Mouse (Mus musculus): ENCODE measurements around the gene Tmem150b.

The Tmem150b gene

DNA sequence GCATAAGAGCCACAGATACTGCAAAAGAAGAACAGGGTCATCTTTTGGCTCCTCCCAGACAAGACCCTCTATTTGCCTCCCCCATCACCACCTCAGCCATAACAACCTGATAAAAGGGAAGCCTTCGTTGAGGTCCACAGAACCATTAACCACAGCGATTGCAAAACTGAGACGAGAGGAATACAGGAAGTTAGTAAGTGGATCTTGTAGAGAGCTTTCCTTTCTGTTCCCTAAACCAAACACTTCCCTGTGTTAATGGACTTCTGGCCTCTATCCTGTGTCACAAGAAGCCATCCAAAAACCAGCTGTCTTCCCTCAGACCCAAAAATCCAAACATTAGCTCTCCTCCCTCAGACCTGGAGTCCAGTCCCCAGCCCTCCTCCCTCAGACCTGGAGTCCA, 690 bp downstream of the Tmem150b start:
- DNase-seq: no peak

DNA sequence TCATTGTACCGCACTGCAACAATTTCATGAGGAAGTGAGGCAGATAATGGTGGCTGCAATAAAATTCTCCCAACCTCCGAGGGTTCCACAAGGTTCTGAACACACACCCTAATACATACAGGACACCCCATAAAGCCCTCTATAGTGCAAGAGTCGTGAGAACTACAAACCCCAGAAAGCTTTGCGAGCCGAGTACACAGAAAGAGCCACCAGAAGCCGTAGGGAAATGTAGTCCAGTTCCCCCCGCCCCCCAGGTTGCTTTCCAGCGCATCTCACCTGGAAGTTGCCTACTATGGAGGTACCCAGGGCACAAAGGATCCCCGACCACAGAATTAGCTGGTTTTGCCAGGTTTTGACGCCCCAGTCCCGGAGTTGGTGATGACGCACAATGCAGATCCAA, 1.5 kb downstream of the Tmem150b start:
- DNase-seq: peak; percentile 27

DNA sequence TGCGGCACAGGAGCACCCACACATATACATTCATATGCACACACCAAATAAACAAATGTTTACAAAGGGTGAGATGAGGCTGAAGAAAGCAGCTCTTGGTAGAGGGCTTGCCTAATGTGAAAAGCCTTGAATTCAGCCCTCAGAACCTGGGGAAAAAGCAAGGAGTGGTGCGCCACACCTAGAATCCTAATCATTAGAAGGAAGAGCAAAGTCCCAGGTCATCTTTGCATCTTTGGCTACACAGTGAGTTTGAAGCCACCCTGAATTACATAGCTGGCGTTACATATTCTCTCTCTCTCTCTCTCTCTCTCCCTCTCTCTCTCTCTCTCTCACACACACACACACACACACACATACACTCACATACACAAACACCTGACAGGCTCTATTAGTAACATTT, 5.8 kb downstream of the Tmem150b start:
- no peak for DNase-seq

DNA sequence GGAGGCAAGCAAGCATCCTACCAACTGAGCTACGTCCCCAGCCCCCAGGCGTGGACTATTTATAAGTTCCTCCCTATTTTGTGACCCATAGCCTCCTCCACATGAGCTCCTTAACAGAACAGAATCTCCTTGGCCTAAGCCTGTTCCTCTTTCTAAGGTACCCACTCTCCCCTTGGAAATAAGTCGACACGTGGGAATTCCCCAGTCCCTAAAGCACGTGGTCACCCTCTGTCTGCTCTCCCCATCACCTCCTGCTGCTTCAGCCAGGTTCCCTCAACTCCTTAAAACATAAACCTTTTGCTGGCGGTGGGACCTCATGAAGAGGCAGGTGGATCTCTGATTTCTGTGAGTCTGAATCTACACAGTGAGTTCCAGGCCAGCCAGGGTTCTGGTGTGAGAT, 8.1 kb downstream of the Tmem150b start:
- DNase-seq: no peak

DNA sequence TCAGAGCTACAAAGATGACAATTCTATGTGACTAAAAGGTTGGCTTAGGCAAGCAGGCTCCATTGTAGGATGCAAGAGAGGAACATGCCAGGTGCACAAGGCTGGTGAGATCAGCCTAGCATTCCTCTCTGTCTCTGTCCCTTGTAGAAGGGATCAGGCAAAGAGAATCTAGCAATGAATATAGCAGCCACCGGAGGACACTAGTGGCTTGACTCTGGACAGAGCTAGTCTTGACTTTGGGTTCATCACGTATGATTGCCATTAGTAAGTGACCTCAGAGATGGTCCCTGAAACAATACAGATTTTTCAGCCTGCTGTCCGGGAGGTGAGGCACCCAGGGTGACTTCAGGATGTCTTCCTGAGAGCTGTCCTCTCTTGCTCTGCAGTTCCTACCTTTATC, 12.5 kb downstream of the Tmem150b start:
- DNase-seq: no peak

DNA sequence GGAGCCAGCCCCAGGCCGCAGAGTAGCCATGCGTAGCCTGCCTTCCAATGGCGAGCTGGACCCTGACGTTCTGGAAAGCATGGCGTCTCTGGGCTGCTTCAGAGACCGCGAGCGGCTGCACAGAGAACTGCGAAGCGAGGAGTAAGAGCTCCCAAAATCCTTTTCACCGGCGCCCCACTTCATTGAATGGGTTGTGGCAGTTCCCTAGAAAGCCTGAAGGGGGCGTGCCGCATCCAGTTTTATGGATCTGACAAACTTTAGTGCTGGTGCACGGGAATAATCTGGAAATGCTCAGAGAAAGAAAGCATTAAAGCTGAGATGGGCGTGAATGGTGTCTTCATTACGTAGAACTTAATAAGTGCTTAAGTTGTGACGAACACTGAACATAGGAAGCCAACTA, 20.0 kb downstream of the Tmem150b start:
- DNase-seq: peak; percentile 13

DNA sequence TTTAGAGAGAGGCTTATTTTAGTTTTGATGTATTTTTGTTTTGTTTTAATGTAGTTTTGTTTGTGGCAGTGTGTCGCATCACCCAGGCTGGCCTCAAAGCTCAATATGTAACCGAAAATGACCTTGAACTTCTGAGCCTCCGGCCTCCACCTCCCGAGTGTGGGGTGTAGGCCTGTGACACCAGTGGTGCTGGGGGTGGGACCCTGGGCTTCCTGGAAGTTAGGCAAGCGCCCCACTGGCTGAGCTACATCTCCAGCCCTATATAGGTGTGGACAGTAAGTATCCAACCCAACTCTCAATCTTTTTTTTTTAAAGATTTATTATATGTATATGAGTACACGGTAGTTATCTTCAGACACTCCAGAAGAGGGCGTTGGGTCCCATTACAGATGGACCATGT, 21.9 kb downstream of the Tmem150b start:
- DNase-seq: no peak

DNA sequence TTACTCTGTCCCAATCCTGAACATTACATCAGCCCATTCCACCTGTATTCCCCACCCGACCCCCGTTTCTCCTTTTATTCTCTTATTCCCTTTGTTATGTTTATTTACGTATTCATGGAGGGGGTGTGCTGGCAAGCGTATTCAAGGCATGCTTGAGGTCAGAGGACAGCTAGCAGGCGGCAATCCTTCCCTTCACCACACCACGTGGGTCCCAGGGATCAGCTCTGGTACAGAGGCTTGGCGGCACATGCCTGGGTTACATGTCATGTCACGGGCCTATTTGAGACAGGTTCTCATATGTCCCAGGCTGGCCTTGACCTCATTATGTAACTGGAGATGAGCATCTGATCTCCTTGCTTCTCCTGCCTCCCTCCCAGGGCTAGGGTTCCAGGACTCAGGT, 22.7 kb downstream of the Tmem150b start:
- DNase-seq: no peak

DNA sequence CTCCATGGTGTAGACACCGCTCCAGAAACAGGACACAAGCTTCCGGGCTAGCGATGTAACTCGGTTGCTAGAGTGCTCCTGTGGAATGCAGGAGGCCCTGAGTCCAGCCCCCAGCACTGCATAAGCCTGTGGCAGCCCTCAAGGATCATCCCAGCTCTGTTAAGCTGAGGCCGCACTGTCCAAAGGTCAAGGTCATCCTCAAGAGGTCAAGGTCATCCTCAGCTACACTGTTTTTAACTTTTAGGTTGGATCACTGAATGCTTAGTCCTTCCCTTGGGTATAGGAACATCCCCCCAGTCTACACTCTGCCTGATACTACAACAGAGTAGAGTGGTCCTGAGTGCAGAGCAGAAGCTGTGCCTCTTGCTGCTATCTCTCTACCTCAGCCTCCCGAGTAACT, 32.0 kb downstream of the Tmem150b start:
- DNase-seq: no peak

DNA sequence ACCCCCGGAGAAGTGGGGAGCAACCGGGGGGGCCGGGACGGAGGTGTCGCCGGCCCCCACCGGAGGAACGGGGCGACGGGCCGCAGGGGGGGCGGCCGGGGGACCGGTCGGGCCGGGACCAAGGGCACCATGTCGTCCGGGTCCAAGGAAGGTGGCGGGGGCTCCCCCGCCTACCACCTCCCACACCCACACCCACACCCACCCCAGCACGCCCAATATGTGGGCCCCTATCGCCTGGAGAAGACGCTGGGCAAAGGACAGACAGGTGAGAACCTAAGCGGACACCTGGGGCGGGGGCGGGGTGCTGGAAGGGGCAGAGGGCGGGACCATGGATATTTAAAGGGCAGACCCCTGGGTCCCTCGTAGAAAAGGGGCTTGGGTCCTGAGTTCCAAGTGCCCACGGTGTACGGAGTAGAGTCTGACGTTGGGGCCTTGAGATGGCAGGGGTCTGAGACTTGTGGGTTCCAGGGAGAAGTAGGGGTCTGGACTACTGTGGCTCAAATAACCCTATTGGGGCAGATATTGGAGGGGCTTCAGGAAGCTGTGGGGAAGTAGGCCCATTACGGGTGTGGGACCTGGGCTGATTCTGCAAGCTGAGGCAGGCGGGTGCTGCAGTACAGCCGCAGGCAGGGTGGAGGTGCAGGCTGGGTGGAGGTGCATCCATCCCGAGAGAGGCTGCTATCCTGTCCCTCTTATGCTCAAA, 33.9 kb downstream of the Tmem150b start:
- DNase-seq: no peak

DNA sequence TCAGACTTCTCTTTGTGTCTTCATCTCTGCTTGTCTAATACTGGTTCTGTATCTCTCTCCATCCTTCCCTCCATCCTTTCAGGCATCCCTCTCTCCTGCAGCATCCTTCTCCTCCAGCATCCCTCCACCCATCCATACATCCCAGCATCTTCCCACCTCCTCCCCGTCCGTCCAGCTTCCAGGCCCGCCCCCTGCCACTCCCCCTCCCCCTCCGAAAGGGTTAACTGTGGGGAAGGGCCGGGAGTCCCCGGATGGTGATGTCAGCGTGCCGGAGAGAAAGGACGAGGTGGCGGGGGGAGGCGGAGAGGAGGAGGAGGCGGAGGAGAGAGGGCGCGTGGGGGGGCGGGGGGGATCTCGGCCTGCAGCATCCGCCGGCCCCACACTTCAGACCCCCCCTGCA, 34.7 kb downstream of the Tmem150b start, which contains the start of gene Brsk1:
Gene Brsk1, plus strand, starts transcription at position 218 of the 400 bp plus-strand sequence.
- no peak for DNase-seq

DNA sequence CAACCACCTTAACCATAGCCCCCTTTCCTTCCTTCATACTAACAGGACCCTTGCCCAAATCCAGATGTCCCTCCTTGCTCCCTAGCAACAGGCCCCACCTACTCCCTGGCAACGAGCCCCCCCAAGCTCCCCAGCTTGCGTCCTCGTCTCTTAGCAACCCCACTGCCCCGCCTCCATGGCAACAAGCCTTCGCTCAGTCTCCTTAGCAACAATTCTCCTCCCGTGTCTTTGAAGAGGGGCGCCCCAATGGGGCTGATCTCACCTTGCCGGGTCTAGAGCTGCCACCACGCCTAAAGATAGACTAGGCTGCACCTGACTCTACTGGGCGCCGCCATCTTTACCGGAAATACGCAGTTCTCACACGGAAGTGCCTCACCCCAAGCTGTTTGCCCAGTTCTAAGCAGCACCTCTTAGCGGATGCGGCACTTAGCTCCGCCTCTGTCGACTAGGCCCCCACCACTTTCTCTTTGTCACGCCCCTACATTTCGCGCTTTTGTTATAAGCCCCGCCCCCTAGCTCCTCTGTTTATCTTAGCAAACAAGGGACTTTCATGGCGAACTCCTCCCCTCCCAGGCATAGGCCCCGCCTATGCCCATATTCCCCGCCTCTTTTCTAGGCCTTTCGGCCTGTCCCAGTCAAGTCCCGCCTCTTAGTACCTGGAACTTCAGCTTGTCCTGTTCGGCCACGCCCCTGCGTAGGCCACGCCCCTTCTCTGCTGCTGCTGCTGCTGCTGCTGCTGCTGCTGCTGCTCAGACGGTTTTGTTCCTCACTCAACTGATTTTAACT, 40.2 kb downstream of the Tmem150b start, which contains the start of gene Hspbp1:
Gene Hspbp1, minus strand, starts transcription at position 437 of the 786 bp plus-strand sequence.
- DNase-seq: peak; percentile 95

DNA sequence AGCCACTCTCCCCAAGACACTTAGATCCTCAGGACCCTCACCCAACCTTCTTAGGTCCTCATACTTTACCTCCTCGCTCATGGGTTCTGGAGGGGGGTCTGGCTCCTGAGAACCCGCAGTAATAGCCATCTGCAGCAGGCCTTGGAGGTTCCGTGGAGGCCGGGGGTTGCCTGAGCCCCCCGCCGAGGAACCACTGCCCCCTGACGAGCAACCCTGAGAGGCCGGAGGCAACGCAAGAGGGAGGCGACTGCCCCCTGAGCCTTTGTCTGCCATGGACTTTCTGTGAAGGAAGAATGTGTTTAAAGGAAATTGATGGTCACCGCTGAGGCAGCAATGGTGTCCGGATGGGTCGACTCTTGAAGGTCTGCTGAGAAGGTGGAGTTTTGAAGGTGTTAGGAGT, 40.8 kb downstream of the Tmem150b start:
- DNase-seq: no peak

DNA sequence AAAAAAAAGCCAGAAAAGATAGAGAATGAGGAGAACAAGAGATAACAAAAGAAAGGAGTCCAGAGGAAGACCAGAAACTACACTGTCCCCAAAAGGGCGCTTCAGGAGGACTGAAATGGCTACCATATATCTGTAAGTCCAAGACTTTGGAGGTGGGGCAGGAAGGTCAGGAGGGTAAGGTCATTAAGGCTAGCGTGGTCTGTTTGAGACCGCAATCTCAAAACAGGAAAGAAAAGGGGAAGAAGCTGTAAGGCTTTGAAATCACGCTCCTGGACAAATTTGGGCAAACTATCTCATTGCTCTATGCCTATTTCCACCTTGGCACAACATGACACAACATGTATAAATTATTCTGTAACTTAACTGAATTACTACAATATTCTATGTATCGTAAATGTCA, 41.7 kb downstream of the Tmem150b start:
- DNase-seq: no peak

DNA sequence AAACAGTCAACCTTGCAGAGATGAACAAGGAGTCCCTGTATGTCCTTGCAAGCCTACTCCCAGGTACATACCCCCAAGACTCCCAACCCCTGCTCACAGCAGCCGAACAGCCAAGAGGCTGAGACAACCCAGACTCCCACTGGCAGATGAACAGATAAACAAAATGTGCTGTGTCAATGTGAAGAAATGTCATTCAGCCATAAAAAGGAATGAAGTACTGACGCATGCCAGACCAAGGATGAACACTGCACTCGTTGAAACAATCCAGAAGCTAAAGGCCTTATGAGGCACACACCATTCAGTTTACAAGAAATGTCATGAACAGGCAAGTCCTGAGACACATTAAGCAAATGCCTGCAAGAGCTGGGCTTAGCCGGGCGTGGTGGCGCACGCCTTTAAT, 49.8 kb downstream of the Tmem150b start:
- no peak for DNase-seq

DNA sequence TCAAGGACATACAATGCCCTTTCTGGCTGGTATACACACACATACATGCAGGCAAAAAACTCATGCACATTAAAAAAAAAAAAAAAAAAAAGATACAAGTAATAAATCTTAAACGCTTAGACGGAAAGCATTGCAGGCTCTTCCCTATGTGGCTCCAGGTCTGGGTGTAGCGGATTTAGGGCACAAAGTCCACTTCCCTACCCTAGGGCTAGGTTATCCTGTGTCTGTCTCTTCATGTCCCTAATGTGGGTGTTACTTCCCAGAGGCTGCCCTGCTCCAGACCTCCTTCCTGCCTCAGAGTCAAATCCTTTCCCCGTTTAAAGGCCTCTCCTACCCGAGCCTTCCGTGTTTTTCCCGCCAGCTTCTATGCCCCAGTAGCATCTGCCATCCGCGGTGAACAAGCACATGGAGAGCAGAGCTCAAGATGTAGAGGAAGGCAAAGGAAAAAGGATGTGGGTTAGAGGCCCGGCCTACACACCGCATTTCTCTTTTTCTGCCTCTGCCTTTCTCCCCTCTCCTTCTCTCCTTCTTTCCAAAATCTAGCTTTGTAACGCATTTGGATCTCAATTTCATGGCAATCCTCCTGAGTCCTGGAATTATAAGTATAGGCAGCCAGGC, 50.8 kb downstream of the Tmem150b start:
- DNase-seq: peak; percentile 48

DNA sequence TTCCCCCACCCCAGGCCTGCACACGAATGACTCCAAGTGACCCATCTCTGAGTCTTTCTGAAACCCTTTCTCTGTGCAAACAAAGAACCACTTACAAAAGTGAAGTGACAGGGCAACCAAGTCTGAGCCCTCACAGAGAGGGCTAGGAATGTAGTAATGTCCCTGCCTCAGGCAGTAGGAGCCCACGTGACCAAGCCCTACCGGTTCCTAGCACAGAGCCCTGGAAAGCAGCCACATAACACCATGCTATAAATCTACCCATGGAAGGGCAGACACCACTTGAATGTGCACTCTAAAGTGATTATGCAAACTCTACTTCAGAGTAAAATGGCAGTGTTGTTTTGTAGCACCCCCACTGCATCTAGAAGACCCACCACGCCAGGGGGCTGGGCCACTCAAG, 53.1 kb downstream of the Tmem150b start:
- DNase-seq: no peak

DNA sequence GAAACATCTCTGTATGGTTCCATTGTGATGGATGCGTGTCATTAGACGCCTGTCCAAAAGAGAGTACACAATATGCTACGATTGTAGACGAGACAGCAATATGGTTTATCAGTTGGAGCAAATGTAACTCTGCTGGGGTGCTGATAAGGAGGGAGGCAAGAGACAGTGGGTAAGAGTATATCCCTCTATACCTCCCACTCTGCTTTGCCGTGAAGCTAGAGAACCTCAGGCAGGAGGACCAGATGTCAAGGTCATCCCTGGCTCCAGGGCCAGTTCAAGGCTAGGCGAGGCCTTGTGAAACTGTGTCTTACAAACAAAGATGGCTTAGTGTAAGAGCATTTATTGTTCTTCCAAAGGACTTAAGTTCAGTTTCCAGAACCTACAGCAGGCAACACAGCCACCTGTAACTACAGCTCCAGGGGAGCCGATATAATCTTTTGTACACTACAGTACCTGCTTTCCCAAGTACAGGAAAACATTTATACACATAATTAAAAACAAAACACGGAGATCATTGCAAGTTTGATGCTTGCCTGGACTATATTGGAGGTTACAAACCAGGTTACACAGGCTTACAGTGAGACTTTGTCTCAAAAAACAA, 54.3 kb downstream of the Tmem150b start:
- DNase-seq: no peak

DNA sequence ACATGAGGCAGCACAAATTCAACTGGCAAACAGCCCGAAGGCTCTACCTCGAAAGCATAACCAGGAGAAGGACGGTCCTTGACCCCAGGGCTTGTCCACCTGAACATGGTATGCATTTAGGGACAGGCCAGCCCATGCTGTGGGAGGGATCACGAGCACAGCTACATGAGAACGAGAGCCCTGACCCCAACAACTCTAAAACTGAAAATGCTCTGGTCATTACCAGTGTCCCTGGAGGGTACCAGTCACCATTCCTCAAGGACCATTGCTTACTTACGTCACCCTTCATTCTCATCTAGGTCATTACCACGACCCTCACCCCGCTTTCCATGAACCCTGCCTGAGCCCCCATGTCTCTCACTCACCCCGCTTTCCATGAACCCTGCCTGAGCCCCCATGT, 55.9 kb downstream of the Tmem150b start:
- no peak for DNase-seq

DNA sequence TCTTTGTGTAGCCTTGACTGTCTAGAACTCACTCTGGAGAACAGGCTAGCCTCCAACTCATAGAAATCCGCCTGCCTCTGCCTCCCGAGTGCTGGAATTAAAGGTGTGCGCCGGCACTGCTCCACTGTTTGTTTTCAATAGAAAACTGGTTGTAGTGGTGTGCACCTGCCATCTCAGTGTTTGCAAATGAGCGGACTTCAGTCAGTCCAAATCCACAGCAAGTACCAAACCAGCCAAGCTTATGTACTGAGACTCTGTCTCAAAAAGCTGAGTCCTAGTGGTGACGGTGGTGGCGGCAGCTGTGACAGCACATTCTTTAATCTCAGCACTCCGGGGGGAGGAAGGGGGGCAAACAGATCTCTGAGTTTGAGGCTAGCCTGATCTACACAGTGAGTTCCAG, 56.5 kb downstream of the Tmem150b start:
- no peak for DNase-seq

DNA sequence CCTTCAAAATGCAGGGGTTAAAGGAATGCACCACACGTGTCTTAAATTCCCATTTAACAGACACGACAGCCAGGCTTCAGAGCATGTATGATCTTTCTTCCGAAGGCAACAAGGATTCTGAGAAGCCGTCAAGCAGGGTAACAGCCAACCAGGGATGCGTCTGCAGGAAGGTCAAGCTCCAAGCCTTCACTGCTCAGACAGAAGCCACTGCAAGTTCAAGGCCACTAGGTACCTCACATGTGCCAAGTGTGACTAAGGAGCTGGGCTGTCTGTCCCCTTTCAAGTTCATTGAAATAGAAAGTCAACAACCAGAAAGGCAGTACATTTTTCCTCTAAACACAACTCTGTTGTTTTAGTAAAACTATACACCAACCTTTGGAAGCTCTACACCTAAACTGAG, 58.2 kb downstream of the Tmem150b start:
- DNase-seq: no peak

DNA sequence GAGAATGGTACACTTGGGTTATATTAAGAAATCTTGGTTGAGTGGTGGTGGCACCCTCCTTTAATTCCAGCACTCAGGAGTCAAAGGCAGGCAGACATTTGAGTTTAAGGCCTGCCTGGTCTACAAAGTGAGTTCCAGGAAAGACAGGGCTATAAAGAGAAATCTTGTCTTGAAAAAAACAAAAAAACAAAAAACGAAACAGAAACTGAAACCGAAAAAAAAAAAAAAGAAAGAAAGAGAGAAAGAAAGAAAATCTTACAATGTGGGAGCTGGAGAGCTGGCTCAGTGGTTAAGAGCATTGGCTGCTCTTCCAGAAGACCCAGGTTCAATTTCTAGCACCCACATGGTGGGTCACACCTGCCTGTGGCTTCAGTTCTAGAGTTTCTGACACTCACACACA, 61.3 kb downstream of the Tmem150b start:
- no peak for DNase-seq

DNA sequence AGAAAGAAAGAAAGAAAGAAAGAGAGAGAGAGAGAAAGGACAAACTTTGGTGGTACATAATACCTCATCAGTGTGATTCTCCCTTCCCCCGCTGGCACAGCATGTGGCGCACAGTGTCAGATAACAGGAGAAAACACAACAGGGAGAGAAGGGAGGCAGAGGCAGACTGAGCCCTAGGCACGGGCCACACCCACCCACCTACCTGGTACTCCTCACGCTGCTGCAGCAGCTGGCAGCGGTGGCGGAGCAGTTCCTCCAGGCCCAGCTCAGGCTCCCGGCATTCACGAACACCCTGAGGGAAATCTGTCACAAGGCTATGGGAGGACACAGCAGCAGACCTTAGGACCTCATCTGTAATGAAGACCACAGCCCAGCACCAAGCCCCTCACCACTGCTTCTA, 61.9 kb downstream of the Tmem150b start:
- DNase-seq: no peak
